Mouse (Mus musculus) liver (tissue): Measurements from ENCODE around the gene Glt1d1.
A peak's percentile ranks its signal among the peaks of the same experiment; 100 is the strongest.

Source experiments
- DNase-seq: peaks from one replicate; pipeline ENCODE4 v3.0.0-alpha.2; 2020; ENCODE audit warnings: mixed read lengths

Glt1d1 gene

DNA sequence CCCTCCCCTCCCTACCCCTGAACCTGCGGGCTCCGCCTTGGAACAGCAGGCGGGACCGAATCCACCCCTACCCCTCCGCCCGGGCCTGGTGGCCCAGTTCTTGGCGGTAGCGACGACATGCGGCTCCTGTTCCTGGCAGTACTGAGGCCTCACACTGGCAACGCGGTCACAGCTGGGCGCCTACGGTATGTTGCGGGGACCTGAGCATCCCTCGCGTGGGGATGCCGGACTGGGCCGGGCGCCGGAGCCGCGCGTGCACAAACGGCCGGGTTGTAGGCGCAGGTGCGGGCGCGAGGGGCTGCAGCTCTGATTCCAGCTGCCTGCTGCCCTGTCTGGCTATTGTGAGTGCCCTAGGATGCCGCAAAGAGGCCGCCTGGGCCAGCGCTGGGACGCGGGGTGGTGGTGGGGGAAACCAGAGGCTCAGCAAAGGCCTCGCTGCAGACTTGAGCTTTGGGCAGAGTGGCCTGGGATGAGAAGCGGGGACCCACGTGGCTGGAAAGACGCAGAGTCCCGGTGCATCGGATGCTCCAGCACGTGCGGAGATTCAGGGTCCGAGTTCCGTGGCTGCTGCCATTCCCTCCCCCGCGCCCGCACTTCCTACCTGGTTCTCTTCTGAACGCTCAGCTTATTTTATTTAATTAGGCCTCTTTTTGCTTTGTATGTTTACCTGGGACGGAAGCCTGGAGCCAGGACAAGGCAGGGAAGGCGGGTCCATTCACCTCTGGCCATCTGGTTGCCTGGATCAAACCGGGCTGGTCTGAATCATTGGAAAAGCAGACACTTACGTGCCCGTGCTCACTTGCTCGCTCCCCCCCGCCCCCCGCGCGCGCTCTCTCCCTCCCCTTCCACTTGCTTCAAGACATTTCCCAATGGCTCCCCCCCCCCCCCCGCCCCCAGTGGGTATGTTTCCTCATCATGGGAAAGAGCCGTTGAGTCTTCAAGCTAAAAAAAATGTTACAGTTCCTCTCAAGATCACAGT, at the start of gene Glt1d1, which contains the start of gene Slc15a4:
TSS of gene Glt1d1 (plus strand) at position 96 of the 979 bp plus-strand sequence.
TSS of gene Slc15a4 (minus strand) at position 731 of the 979 bp plus-strand sequence.
- DNase-seq: no peak

DNA sequence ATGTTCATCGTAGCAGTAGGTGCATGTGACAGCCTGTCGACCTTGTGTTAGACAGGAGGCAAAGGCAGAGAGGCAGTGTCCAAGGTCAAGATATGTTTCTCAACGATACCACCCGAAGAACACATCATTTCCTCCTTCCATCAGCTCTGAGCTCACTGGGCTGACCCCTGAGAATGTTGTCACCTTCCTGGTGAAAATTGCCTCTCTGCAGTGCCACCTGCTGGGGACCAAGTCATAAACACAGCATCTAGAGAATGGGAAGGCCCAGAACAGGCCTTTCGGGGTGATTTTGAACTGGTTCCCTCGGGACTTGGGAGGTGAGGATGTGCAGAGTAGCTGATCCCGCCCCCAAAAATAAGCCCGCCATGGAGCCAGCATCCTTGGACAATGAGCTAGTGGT, 48.4 kb upstream of the Glt1d1 start:
- DNase-seq: no peak

DNA sequence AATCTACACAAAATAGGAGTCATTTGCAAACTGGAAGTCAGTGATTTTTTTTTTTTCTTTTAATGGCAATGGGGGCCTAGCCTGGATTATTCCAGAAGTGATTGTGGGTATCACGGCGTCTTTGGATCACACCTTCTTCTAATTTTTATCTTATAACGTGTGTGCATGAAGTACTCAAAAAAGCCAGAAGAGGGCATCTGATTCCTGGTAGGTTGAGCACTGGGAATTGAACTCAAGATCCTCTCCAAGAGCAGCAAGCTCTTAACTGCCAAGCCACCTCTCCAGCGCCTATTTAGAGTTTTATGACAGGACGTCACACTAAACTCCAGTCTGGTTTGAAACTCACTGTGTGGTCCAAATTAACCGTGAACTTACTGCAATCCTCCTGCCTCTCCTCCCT, 44.2 kb upstream of the Glt1d1 start:
- no peak for DNase-seq

DNA sequence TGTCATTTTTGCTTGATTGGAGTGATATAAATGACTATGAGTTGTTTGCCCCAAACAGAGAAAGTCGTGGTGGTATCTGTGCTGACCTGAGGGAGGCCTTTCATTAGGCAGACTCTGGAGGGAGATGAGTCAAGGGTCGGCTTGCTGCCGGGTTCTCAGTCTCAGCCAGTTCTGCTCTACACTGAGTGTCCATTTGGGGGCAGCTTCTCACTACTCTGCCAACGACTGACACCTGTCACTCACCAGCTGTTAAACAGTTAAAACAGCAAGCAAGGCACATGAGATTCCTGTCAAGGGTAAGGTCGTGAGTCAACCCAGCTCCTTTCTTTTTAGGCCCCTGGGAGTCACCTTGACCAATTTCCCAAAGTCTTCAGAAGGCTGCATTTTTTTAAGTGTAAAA, 39.7 kb upstream of the Glt1d1 start:
- DNase-seq: no peak

DNA sequence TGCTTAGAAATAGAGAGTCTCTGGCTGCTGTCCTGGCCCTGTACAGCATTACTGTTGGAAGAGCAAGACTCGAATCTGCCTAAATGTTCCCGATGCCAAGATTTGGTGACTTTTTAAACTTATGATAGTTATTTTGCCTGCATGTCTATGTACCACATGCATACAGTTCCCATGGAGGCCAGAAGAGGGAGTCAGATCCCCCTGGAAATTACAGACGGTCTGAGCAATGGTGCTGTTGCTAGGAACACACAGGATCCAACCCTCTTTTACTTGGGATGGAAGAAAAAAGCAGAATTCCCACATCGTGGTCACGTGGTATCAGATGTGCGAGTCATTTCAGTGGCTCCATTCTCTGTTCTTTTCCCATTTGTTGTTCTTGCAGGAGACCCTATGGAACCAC, 39.2 kb upstream of the Glt1d1 start:
- no peak for DNase-seq

DNA sequence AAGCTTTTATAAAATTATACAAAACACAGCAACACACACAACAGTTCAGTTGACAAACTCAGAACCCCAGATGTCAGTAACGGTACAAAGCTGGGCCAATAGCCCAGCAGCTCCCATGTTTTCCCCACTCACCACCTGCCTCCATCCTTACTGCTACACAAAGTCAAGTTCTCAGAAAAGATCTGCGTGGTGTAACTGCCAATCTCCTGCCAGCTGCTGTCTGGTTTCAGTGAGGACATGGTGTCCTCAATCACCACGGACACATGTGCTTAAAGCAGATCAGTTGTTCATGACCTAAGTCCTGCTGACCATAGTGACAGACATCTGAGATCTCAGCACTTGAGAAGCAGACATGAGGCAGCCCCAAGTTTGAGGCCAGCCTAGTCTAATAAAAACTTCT, 36.4 kb upstream of the Glt1d1 start:
- no peak for DNase-seq

DNA sequence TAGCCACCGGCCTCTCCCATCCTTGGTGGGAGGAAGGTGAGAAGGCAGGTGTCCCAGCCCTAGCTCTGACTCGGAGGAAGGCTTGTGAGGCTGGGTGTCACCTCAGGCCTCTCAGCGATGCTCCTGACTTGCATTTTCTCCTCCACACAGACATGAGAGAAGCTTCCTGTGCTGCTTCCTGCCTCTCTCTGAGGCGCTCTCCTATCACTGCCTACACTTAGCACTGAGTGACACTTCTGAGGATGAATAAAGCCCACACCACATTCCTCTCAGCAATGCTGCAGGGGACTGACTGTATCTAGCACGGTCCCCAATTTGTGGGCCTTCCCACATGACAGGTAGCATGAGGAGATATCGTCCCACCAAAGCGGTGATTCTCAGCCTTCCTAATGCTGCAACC, 35.2 kb upstream of the Glt1d1 start:
- no peak for DNase-seq

DNA sequence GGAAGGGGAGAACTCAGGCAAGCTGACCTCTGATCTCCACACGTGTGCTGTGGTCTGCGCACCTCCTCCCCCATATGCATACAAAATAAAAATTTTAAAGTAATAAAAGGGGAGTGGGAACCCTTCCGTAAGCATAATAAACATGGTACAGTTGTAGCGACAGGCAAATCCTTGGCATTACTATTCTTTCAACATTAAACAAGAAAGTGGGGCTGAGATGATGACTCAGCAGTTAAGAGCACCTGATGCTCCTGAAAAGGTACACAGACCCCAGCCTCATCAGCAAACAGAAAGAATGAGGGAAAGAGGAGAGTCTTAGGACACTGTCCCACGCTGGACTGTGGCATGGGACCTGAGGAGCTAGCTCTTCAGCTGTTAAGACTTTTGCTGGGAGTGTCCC, 29.1 kb upstream of the Glt1d1 start:
- no peak for DNase-seq

DNA sequence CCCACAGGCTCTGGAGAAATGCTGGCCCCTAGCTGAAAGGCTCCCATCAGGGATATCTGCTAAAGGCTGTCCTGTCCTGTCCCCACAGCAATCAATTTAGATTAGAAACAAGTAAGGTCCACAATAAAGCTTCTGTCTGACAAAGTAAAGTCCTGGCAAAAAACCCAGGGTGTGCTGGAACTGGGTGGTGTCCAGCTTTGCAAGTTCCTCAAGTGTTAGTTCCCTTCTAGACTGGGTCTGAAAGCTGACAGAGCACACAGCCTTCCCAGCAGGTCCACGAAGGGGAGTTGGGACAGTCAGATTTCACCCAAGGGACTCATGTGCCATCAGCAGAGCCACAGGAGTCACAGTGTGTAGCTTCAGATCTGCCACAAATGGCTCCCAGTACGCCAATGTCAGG, 24.6 kb upstream of the Glt1d1 start:
- no peak for DNase-seq

DNA sequence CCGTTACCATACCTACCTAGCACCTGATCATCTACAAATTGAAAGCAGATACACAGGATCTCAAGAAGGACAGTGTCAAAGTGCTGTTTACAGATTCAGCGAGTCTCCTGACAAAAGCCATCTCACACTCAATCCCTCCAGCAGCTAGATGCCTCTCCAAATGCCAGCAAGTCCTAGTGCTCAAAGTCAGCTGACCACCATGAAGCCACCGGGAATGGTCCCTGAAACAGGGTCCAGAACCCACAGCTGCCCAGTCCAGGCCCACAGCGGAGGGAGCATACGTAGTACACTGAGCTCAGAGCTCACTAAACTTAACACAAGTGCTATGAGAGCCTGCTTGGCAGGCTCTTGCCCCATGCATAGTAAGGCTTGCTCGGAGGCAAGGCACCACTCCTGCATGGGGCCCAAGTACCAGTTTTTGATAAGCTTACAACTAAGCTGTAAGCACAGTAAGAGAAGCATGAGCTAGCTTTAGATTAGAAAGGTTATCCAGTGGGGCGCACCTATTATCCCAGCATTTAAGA, 22.8 kb upstream of the Glt1d1 start:
- DNase-seq: no peak

DNA sequence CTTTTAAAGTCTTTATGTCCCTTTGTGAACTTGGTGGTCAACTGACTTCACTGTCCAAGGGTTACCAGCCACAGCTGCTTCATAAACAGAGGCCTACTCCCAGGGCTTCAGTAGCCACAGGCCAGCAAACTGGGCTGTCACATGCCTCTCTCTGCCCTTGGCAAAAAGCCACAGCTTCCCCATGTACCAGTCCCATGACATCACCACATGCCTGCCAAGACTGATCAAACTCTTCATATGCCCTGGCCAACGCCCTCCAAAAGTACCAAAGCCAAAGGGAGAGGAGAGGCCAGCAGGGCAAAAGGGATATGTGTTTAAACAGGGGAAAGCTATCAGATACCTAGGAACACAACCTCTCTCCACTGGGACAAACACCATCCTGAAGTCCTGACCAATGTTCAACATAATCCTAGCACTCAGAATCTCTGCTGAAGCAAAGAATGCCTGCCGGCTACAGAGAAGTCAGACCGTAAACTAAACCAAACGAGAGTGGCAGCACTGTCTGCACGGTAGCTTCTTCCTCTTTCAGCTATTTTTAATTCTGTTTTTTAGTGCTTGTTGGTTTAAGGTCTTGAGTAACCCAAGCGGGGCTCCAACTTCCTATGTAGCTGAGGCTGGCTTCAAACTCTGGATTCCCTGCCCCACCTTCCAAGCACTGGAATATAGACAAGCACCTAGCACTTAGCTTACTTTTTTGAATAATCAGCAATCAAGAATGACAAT, 21.1 kb upstream of the Glt1d1 start:
- peak; percentile 18 for DNase-seq

DNA sequence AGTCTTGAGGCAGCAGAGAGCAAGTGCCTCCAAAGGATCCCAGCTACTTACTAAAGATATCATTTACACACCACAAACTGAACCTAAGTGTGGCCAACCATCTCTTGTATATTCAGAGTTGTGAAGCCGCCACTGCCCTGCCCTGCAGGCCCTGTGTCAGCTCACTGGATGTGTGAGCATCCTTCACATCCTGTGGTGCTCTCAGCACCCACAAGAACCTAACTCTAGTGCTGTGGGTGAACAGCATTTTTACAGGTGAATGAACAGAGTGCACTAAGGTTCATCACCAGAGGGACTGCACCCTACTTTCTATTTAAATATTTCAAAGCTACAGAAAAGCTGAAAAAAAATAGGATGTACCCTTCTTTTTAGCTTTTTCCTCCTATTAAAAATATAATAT, 20.2 kb upstream of the Glt1d1 start:
- no peak for DNase-seq

DNA sequence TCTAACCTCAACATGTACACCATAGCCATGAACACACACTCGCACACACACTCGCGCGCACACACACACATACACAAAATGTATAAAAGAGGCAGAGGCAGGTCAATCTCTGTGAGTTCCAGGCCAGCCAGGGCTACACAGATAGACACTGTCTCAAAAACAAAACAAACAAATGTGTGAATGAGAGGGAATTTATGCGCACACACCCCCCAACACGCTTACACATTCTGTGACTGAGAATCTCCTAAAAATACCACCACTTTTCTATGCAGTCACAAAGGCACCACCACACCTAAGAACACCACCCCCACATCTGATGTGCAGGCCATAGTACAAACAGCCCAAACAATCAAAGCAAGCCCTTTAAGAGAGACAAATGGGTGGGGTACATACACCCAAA, 19.7 kb upstream of the Glt1d1 start:
- DNase-seq: no peak

DNA sequence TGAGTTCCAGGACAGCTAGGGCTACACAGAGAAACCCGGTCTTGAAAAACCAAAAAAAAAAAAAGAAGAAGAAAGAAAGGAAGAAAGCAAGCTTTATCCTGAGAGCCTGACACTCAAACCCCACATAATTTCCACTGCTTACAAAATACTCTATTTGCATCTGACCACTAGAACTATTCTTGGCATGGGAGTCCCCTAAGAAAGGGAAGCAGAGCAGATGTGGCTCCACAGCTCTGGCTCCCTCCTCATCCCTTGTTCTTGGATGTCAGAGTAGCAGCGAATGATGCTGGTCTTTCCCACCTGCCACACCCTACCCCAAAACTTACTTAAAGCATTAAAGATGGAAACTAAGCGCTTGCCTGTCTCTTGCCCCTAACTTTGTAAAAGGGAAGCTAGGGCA, 16.6 kb upstream of the Glt1d1 start:
- DNase-seq: no peak

DNA sequence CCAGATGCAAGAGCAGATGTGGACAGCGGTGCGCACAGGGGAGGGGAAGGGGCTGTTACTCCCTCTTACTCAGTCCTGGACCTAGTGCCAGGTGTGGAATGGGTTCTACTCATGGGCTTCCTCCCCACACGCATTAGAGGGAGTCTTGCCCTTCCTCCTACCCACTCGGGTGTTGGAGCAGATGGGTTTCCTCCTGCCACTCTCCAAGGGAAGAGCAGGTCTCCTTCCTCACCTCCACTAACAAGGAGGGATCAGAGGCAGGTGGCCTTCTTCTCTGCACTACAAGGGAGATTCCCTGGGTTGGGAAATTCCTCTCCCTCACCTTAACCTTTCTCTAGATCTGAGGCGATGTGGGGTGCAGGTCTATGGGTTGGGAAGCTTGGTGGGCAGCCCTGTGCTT, 15.9 kb upstream of the Glt1d1 start:
- DNase-seq: no peak

DNA sequence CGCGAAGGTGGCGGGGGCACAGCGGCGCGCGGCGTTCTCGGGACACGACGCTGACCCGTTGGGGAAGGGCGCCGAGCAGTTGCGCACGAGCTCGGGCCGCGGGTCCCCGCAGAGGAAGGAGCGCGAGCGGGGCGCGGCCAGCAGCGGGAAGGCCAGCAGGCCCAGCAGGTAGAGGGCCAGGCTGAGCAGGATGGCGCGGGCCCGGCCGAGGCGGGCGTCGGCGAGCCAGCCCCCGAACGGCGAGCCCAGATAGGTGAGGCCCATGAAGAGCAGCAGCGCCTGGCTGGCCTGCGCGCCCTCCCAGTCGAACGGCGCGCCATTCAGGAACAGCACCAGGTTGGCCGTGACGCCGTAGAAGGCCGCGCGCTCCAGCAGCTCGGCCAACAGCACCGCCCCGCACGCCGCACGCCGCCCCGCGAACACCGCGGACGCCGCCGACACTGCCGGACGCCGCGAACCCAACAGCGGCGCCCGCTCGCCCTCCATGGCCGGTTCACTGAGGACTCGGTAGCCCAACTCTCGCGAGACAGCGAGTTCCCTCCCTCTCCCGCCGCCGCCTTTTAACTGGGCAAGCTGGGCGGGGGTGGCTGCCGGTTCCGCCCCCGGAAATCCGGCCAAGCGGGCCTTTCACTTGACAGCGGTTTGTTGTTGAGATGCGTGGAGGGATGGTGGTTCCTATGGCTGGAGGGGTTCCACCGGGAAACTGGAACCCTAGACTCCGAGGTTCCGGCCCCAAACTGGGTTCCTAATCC, 15.0 kb upstream of the Glt1d1 start:
- peak; percentile 94 for DNase-seq

DNA sequence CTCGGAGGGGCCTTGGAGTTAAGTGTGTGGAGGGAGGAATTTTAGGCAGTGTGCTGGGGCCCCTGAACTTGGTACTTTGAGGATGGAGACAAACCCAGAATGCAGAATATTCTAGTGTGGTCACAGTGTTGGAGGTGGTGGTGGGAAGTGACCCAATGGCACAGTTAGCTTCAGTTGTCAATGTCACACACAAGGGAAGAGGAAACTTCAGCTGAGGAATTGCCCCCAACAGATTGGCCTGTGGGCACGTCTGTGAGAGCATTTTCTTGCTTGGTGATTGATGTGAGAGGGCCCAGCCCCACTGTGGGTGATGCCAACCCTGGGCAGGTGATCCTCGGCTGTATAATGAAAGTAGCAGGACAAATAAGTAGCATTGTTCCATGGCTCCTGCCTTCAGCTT, 13.2 kb upstream of the Glt1d1 start:
- DNase-seq: no peak

DNA sequence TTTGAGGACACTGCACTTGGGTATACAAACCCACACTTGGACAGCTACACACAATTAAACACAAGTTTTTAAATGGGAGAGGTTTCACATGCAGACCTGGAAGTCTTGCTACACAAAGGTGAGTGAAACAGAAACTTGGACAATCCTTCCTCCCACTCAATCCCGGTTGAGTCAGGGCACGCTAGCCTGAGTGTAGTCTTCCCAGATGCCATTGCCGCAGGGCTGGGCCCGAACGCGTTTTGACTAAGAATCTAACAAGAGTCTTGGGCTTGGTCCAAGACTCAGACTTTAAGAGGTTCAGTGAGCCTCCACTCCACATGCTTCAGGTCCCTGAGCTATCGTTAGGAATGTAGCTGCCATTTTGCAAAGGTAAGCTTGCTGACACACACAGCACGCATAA, 11.7 kb upstream of the Glt1d1 start:
- no peak for DNase-seq

DNA sequence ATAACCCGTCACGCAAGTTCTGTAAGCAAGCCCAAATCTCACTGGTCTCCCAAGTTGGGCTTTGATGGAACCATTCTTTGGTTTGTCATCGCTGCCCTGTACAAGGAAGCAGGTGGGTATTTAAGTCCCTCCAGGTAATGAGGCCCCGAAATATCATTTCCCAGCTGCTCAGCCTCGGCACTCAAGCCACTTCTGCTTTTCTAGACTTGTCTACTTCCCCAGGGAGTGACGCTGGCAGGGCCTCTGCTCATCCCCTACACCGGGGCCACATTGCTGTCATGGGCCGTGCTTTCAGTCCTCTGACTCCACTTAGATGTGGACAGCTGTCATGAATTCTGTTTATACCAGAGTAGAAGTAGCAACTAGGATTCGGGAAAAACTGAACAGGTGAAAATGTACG, 11.0 kb upstream of the Glt1d1 start:
- DNase-seq: no peak

DNA sequence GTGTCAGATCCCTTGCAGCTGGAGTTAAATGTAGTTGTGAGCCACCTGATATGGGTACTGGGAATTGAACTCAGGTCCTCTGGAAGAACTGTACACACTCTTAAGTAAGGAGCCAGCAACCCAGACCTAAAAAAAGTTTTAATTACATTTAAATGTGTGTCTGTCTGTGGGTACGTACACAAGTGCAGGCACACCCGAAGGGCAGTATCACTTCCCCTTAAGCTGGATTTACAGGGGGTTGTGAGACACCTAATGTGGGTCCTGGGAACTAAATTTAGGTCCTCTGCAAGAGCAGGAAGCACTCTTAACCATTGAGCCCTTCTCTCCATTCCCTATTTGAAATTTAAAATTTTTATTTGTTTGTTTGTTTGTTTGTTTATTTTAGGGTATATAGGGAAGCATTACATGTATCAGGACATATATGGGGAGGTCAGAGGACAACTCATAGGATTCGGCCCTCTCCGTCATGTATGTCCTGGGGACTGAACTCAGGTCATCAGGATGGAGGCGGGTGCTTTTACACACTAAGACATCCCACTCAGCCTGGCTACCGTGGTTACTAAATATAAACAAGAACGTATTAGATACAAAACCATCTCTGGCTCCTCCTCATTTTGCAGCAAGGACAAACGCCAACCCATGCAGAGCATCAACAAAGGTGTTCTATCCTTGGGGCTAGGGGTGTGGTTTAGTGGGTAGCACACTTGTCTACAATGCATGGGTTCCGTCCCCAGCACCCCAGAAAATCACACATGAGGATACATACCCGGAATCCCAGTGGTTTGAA, 7.4 kb upstream of the Glt1d1 start:
- DNase-seq: no peak

DNA sequence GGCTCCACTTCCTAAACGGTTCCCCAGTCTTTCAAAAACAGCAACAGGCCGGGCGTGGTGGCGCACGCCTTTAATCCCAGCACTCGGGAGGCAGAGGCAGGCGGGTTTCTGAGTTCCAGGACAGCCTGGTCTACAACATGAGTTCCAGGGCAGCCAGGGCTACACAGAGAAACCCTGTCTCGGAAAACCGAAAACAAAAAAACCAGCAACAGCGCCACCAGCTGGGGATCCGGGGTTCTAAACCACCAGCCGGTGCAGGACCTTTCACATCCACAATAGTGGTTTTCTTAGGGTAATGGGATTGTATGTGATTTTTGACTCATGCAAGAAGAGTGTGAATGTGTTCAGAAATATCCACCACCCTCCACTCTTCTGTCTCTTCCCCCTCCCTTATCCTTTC, 4.8 kb upstream of the Glt1d1 start:
- DNase-seq: no peak

DNA sequence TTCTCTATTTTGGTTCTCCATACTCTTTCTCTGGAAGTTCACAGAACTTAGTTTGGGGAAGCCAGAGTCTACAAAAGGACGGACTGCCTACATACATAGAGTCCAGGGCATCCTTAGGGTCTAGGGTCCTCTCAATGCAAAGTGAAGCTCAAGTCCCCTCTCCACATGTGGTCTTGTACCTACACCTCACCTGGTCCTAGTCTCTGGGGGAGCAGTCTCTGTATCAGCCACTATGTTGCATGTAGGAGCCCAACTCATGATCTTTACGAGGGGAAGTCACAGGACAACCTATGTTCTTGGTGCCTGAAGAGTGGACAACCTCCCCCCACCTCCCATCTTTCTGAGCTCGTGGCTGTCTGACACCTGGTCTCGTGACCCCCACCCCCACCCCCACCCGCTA, 391 bp upstream of the Glt1d1 start:
- DNase-seq: no peak
